Mouse (Mus musculus): ENCODE data around the gene Mcemp1. TPM values are rescaled to one million over a fixed set of nuclear protein-coding genes. Genes with fewer than 3 reads are reported as not detected.
A peak's percentile ranks its signal among the peaks of the same experiment; 100 is the strongest.

The Mcemp1 gene
- total and polyA plus RNA-seq, 2 experiments from 2014 or later, result 0.23 TPM; not detected in 1

DNA sequence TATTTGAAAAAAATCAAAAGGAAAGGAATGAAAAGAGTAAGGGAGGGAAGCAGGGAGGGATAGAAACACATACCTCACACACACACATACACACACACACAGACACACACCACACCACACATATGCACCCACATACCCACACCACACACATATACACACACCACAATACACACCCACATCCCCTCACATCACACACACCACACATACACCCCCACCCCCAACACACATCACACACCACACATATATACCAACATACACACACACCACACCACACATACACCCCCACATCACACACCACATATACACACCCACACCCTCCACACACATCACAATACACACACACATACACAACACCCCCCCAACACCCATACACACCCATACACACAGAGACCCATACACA, 19.0 kb downstream of the Mcemp1 start:
- Histone ChIP-seq H3K36me3 (ENCODE audit: insufficient read depth, low read length) (peaks cover 18% of the 10 kb centered on the region), H3K4me3 (ENCODE audit: low read depth, low read length) (no peak overlapping the region), H3K9me3 (ENCODE audit: low read length) (no peaks in the 10 kb centered on the region), H3K9ac (replicated peaks; ENCODE audit: low read length, poor library complexity, severe bottlenecking) (no peak overlapping the region), H3K4me1 (ENCODE audit: insufficient read depth, low read length) (no peaks in the 10 kb centered on the region), H3K27me3 (ENCODE audit: insufficient read depth, low read length) (no peaks in the 10 kb centered on the region), H3K27ac (ENCODE audit: low read depth, low read length) (no peak overlapping the region), H3K4me2 (ENCODE audit: low read depth, low read length, poor library complexity, severe bottlenecking) (no peak overlapping the region)
- TF ChIP-seq CTCF (IDR thresholded peaks at IDR 0.05), result no peak
- no peak for DNase-seq (ENCODE audit: low spot score)
- ATAC-seq (ENCODE audit: low FRiP score), result peak; percentile 45; the same call in 1 of the 2 replicates

DNA sequence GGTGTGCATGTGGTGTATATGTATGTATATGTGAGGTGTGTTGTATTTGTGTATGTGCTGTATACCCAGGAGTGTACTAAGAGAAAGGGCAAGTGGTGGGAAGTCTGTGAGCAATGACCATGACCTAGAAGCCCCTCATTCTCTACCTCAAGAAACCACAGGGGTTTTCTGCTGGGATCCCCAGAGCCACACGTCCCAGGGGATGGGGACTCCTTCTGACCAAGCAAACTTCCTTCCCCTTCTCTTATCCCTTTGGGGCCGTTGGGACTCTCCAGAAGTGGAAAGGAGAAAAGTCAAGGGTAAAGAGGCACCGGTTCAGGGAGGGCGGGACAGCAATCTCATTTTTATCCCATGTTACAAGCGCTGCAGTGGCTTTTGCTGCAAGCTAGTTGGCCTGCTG, 19.9 kb downstream of the Mcemp1 start:
- H3K4me2 ChIP-seq (ENCODE audit: low read depth, low read length, poor library complexity, severe bottlenecking), result no peak overlapping the region
- peaks cover 11% of the 10 kb centered on the region; the same call in 1 of the 2 replicates for H3K36me3 ChIP-seq (ENCODE audit: insufficient read depth, low read length)
- no peaks in the 10 kb centered on the region for H3K9me3 ChIP-seq (ENCODE audit: low read length)
- no peaks in the 10 kb centered on the region for H3K27me3 ChIP-seq (ENCODE audit: insufficient read depth, low read length)
- TF ChIP-seq CTCF (IDR thresholded peaks at IDR 0.05), result no peak
- no peak for ATAC-seq (ENCODE audit: low FRiP score)
- no peak overlapping the region for H3K9ac ChIP-seq (replicated peaks; ENCODE audit: low read length, poor library complexity, severe bottlenecking)
- H3K27ac ChIP-seq (ENCODE audit: low read depth, low read length), result no peak overlapping the region
- no peak for DNase-seq (ENCODE audit: low spot score)
- WGBS, result 69% methylated on average over 5 of the region's 5 CpGs
- H3K4me3 ChIP-seq (ENCODE audit: low read depth, low read length), result no peak overlapping the region
- no peaks in the 10 kb centered on the region for H3K4me1 ChIP-seq (ENCODE audit: insufficient read depth, low read length)

DNA sequence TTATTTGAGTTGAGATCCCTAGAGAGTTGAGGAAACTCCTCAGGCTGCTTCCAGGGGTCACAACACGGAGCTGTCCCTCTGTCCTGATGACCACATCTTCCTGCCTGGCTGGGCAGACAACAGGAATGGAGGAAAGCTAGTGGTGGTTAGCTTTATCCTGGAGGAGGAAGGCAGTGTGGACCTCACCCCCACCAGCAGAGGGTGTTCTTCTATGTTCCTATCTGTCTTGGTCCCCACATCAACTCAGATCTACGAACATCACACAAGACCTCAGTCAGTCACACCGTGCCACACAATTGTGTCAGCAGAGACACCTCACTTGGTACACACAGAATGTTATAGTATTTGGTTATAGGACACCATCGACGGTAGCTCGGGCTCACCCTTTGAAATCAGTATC, 22.0 kb downstream of the Mcemp1 start:
- WGBS, result 75% methylated on average over 6 of the region's 6 CpGs
- no peaks in the 10 kb centered on the region for H3K4me1 ChIP-seq (ENCODE audit: insufficient read depth, low read length)
- TF ChIP-seq CTCF (IDR thresholded peaks at IDR 0.05), result no peak

DNA sequence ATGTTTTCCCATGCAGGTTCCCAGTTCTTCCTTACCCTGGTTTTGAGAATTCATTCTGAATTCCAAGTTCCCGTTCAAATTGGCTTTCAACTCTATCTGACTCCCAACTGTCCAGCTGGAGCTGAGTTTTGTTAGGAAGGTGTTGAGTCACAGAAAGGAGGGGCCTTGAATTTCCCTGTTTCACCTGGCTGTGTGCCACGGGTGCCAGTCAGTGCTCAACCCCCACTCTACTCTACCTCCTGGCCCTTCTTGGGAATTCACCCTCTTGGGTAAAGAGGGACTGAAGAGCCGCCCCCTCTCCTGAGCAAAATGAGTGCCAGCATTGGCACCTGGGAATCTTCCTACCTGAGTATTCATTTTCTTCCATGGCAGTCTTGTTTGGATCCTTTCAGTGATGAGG, 25.2 kb downstream of the Mcemp1 start:
- H3K4me2 ChIP-seq (ENCODE audit: low read depth, low read length, poor library complexity, severe bottlenecking), result no peak overlapping the region
- H3K27ac ChIP-seq (ENCODE audit: low read depth, low read length), result no peak overlapping the region
- H3K4me1 ChIP-seq (ENCODE audit: insufficient read depth, low read length), result no peaks in the 10 kb centered on the region
- ATAC-seq (ENCODE audit: low FRiP score) (no peak), DNase-seq (ENCODE audit: low spot score) (no peak)
- no peaks in the 10 kb centered on the region for H3K27me3 ChIP-seq (ENCODE audit: insufficient read depth, low read length)
- no peak overlapping the region for H3K9ac ChIP-seq (replicated peaks; ENCODE audit: low read length, poor library complexity, severe bottlenecking)
- no peaks in the 10 kb centered on the region for H3K36me3 ChIP-seq (ENCODE audit: insufficient read depth, low read length)
- H3K9me3 ChIP-seq (ENCODE audit: low read length), result no peaks in the 10 kb centered on the region
- WGBS, result 81% methylated on average over 3 of the region's 3 CpGs
- H3K4me3 ChIP-seq (ENCODE audit: low read depth, low read length), result no peak overlapping the region
- no peak for TF ChIP-seq CTCF (IDR thresholded peaks at IDR 0.05)

More for the DNA sequence above, 22.0 kb downstream of the Mcemp1 start:
- DNase-seq (ENCODE audit: low spot score) (no peak), ATAC-seq (ENCODE audit: low FRiP score) (no peak)
- Histone ChIP-seq H3K27ac (ENCODE audit: low read depth, low read length) (no peak overlapping the region), H3K27me3 (ENCODE audit: insufficient read depth, low read length) (no peaks in the 10 kb centered on the region), H3K4me2 (ENCODE audit: low read depth, low read length, poor library complexity, severe bottlenecking) (no peak overlapping the region), H3K9ac (replicated peaks; ENCODE audit: low read length, poor library complexity, severe bottlenecking) (no peak overlapping the region), H3K9me3 (ENCODE audit: low read length) (no peaks in the 10 kb centered on the region), H3K4me3 (ENCODE audit: low read depth, low read length) (no peak overlapping the region), H3K36me3 (ENCODE audit: insufficient read depth, low read length) (no peaks in the 10 kb centered on the region; the same call in 1 of the 2 replicates)

DNA sequence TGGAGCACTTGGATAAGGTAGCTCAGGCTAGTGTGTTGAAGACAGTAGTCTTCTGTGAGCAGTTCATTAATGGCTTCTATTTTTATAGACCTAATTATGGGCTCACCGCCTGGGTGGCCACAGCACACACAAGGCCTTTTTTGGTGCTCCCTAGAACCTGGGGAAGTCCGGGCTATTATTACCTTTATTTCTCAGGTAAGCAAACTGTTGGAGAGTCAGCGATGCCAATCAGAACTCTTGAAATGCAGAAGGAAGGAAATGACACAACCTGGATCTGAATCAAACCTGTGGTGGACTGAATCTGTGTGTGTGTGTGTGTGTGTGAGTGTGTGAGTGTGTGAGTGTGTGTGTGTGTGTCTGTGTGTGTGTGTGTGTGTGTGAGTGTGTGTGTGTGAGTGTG, 28.6 kb downstream of the Mcemp1 start, which contains the start of gene Fcer2a:
TSS of gene Fcer2a (minus strand) at position 55 of the 400 bp plus-strand sequence.
- Histone ChIP-seq H3K4me1 (ENCODE audit: insufficient read depth, low read length) (no peaks in the 10 kb centered on the region), H3K36me3 (ENCODE audit: insufficient read depth, low read length) (no peaks in the 10 kb centered on the region), H3K27ac (ENCODE audit: low read depth, low read length) (no peak within 1 kb of the TSS), H3K27me3 (ENCODE audit: insufficient read depth, low read length) (no peaks in the 10 kb centered on the region; the same call in 1 of the 2 replicates), H3K4me3 (ENCODE audit: low read depth, low read length) (no peak within 1 kb of the TSS), H3K9ac (replicated peaks; ENCODE audit: low read length, poor library complexity, severe bottlenecking) (no peak within 1 kb of the TSS), H3K9me3 (ENCODE audit: low read length) (no peaks in the 10 kb centered on the region), H3K4me2 (ENCODE audit: low read depth, low read length, poor library complexity, severe bottlenecking) (no peak within 1 kb of the TSS)
- 93% methylated on average over 3 of the region's 3 CpGs for WGBS
- ATAC-seq (ENCODE audit: low FRiP score) (no peak), DNase-seq (ENCODE audit: low spot score) (no peak)
- no peak for TF ChIP-seq CTCF (IDR thresholded peaks at IDR 0.05)

DNA sequence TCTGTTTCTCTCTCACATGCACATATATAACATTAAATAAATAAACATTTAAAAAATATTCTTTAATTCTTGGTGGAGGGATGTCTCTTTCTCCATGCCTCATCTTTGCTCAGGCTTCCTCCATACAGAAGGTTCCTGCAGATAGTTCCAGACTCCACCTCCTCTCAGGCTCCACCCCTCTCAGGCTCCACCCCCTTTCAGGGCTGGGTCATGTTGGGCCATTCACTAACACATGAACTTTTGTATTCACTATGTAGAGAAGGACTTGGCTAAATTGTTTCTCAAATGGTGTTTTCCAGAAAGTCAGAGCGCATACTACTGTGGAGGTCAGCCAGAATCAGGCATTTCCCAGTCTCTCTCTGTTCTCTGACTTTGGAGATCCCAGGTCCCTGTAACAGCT, 35.9 kb downstream of the Mcemp1 start:
- no peak for TF ChIP-seq CTCF (IDR thresholded peaks at IDR 0.05)
- H3K36me3 ChIP-seq (ENCODE audit: insufficient read depth, low read length), result no peaks in the 10 kb centered on the region
- H3K27me3 ChIP-seq (ENCODE audit: insufficient read depth, low read length), result no peaks in the 10 kb centered on the region; the same call in 1 of the 2 replicates
- WGBS, result 96% methylated on average over 1 of the region's 1 CpGs
- no peak overlapping the region for H3K27ac ChIP-seq (ENCODE audit: low read depth, low read length)
- H3K4me3 ChIP-seq (ENCODE audit: low read depth, low read length), result no peak overlapping the region
- H3K4me2 ChIP-seq (ENCODE audit: low read depth, low read length, poor library complexity, severe bottlenecking), result no peak overlapping the region
- H3K9ac ChIP-seq (replicated peaks; ENCODE audit: low read length, poor library complexity, severe bottlenecking), result no peak overlapping the region
- no peaks in the 10 kb centered on the region for H3K9me3 ChIP-seq (ENCODE audit: low read length)
- no peaks in the 10 kb centered on the region for H3K4me1 ChIP-seq (ENCODE audit: insufficient read depth, low read length)
- DNase-seq (ENCODE audit: low spot score) (no peak), ATAC-seq (ENCODE audit: low FRiP score) (no peak)
